Mouse (Mus musculus): Measurements from ENCODE around the gene Pigk. TPM values are rescaled to one million over a fixed set of nuclear protein-coding genes. Genes with fewer than 3 reads are reported as not detected.

The Pigk gene
- polyA plus RNA-seq, 1 experiment from 2014 or later: 47.2 TPM

DNA sequence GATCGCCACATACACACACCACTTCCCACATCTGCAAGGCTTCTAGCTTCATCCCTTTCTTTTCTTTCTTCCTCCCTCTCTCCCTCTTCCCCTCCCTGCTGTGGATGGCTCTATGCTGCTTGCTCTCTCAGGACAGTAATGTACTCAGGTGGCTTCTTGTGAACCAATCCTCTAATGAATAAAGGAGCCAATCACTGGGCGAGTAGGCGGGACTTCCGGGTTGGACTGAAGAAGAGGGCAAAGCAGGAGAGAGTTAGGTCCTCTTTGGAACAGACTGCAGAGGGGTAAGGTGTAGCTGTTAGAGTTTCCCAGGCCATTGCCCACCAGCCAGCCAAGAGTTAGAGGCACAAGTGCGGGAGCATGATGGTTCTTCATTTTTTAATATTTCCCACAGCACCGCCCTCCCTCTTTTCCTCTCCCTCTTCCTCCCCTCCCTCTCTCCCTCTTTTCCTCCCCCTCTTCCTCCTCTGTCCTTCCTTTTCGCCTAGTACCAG is 215.9 kb downstream of the Pigk start:
- H3K9ac ChIP-seq (replicated peaks): no peak overlapping the region
- H3K4me1 ChIP-seq: peaks cover 13% of the 10 kb centered on the region
- H3K27ac ChIP-seq (replicated peaks): no peak overlapping the region
- WGBS: 87% methylated on average over 7 of the region's 7 CpGs
- H3K4me2 ChIP-seq: no peak overlapping the region
- H3K36me3 ChIP-seq: no peaks in the 10 kb centered on the region
- H3K27me3 ChIP-seq (replicated peaks): no peaks in the 10 kb centered on the region
- H3K4me3 ChIP-seq (replicated peaks): no peak overlapping the region
- no peak for ATAC-seq (ENCODE audit: low FRiP score)
- H3K9me3 ChIP-seq (replicated peaks): no peaks in the 10 kb centered on the region

DNA sequence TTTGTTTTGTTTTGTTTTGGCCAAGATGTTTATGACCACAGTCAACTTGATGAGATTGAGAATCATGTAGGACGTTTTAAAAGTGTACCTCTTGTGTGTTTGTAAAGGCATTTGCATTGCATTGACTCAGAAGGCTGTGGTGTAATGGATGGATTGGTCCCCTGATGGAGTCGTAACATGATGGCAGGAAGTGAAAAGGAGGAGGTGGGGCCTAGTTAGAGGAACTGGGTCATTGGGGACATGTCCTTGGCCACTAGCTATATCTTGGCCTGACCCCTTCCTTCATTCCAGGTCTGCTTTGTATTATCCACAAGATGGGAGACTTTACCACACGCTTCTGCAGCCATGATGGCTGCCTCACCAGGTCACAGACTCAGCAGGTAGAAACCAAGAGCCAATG is 217.5 kb downstream of the Pigk start:
- peaks cover 13% of the 10 kb centered on the region for H3K4me1 ChIP-seq
- no peak overlapping the region for H3K9ac ChIP-seq (replicated peaks)
- H3K27ac ChIP-seq (replicated peaks): no peak overlapping the region
- no peaks in the 10 kb centered on the region for H3K9me3 ChIP-seq (replicated peaks)
- H3K36me3 ChIP-seq: no peaks in the 10 kb centered on the region
- H3K27me3 ChIP-seq (replicated peaks): no peaks in the 10 kb centered on the region
- no peak overlapping the region for H3K4me3 ChIP-seq (replicated peaks)
- 86% methylated on average over 3 of the region's 3 CpGs for WGBS
- ATAC-seq (ENCODE audit: low FRiP score): no peak
- H3K4me2 ChIP-seq: no peak overlapping the region

DNA sequence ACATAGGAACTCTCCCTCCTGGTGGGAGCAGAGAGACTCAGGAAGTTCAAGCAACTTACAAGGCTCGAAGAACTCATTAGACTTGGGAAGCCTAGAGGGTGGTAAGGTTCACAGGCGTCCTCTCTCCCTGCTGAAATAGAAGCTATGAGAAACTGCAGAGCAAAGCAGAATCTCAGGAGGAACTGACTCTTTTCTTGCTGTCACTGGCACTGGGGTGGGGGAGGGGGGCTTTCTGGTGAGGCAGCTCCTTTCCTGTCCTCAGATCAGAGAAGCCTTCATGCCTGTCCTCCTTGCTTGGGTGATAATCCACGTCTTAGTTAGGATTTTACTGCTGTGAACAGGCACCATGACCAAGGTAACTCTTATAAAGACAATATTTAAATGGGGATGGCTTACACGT is 218.2 kb downstream of the Pigk start:
- Histone ChIP-seq H3K4me2 (no peak overlapping the region), H3K36me3 (no peaks in the 10 kb centered on the region), H3K9ac (replicated peaks) (no peak overlapping the region), H3K9me3 (replicated peaks) (no peaks in the 10 kb centered on the region), H3K27ac (replicated peaks) (no peak overlapping the region), H3K4me1 (peaks cover 13% of the 10 kb centered on the region), H3K27me3 (replicated peaks) (no peaks in the 10 kb centered on the region), H3K4me3 (replicated peaks) (no peak overlapping the region)
- ATAC-seq (ENCODE audit: low FRiP score): no peak
- 76% methylated on average over 4 of the region's 4 CpGs for WGBS

DNA sequence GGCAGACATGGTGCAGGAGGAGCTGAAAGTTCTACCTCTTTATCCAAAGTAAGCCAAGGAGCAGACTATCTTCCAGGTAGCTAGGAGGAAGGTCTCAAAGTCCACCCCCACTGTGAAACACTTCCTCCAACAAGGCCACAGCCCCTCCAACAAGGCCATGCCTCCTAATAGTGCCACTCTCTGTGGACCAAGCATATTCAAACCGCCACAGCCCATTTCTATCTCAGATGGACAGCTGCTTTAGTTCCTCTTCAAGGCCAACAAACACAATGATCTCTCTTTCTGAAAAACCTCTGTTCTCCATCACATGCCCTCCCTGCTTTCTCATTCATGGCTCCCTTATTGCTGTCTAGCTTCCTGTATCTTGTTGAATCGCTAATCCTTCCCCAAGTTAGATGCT is 218.6 kb downstream of the Pigk start:
- no peak overlapping the region for H3K4me3 ChIP-seq (replicated peaks)
- H3K27me3 ChIP-seq (replicated peaks): no peaks in the 10 kb centered on the region
- H3K9me3 ChIP-seq (replicated peaks): no peaks in the 10 kb centered on the region
- H3K9ac ChIP-seq (replicated peaks): no peak overlapping the region
- H3K36me3 ChIP-seq: no peaks in the 10 kb centered on the region
- no peak for ATAC-seq (ENCODE audit: low FRiP score)
- no peak overlapping the region for H3K4me2 ChIP-seq
- H3K4me1 ChIP-seq: peaks cover 10% of the 10 kb centered on the region
- WGBS: 93% methylated on average over 2 of the region's 2 CpGs
- H3K27ac ChIP-seq (replicated peaks): no peak overlapping the region

DNA sequence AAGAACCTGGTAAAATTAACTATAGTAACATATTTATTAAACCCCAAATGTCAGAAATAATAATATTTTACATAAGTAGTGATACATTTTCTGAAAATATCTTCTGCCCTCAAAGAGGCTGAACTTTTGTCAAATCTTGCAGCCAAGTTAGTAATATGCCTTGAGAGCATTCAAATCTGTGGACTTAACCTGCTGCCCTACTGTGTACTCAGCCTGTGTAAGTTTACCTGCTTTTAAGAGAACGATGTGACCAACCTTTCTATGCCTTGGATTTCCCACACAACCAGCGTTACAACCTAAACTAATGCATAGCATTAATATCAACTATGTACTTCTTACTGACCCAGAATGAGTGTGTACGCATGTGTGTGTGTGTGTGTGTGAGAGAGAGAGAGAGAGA is 219.8 kb downstream of the Pigk start:
- Histone ChIP-seq H3K4me3 (replicated peaks) (no peak overlapping the region), H3K36me3 (no peaks in the 10 kb centered on the region), H3K27ac (replicated peaks) (no peak overlapping the region), H3K9ac (replicated peaks) (no peak overlapping the region), H3K9me3 (replicated peaks) (no peaks in the 10 kb centered on the region), H3K27me3 (replicated peaks) (no peaks in the 10 kb centered on the region), H3K4me1 (peaks cover 3% of the 10 kb centered on the region; the same call in 1 of the 2 replicates), H3K4me2 (no peak overlapping the region)
- ATAC-seq (ENCODE audit: low FRiP score): no peak
- 94% methylated on average over 3 of the region's 3 CpGs for WGBS

DNA sequence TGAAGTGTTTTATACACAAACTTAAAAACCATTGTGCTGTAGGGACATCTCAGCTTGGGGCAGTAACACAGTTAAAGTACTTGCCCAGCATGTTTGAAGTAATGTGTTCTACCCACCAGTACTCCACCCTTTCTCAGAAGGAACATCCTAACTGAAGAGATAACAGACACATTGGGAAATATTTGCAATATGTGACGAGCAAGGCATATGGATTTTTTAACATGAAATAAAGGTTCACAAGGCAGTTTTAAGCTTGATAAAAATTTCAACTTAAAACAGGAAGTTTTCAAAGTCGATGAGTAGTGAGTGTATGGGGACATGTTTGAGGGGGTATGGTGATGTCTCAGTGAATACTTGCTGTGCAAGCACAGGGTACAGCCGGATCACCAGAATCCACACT is 222.4 kb downstream of the Pigk start:
- 95% methylated on average over 3 of the region's 3 CpGs for WGBS
- Histone ChIP-seq H3K4me2 (no peak overlapping the region), H3K4me3 (replicated peaks) (no peak overlapping the region), H3K4me1 (no peaks in the 10 kb centered on the region), H3K27ac (replicated peaks) (no peak overlapping the region), H3K27me3 (replicated peaks) (no peaks in the 10 kb centered on the region), H3K9ac (replicated peaks) (no peak overlapping the region), H3K9me3 (replicated peaks) (no peaks in the 10 kb centered on the region), H3K36me3 (no peaks in the 10 kb centered on the region)
- no peak for ATAC-seq (ENCODE audit: low FRiP score)

DNA sequence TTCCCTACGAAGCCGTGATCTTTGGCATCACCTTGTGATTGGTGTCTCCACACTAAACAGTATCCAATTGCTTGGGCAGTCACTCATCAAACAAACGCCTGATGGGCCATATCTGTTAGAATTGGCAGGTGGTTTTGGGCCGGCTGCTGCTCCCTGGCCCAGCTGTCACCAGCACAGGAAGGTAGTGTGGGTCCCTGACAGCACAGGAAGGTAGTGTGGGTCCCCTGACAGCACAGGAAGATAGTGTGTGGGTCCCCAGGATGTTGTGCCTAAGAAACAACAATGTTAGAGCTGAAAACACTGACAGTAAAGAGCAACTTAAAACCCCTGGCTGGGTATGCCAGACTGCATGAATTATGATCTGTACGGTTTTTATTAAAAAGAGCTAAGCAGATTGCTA is 227.8 kb downstream of the Pigk start:
- H3K27ac ChIP-seq (replicated peaks): no peak overlapping the region
- no peak for ATAC-seq (ENCODE audit: low FRiP score)
- H3K36me3 ChIP-seq: no peaks in the 10 kb centered on the region
- no peaks in the 10 kb centered on the region for H3K9me3 ChIP-seq (replicated peaks)
- H3K4me1 ChIP-seq: peaks cover 6% of the 10 kb centered on the region
- 85% methylated on average over 5 of the region's 5 CpGs for WGBS
- no peak overlapping the region for H3K4me2 ChIP-seq
- no peak overlapping the region for H3K9ac ChIP-seq (replicated peaks)
- no peaks in the 10 kb centered on the region for H3K27me3 ChIP-seq (replicated peaks)
- no peak overlapping the region for H3K4me3 ChIP-seq (replicated peaks)

DNA sequence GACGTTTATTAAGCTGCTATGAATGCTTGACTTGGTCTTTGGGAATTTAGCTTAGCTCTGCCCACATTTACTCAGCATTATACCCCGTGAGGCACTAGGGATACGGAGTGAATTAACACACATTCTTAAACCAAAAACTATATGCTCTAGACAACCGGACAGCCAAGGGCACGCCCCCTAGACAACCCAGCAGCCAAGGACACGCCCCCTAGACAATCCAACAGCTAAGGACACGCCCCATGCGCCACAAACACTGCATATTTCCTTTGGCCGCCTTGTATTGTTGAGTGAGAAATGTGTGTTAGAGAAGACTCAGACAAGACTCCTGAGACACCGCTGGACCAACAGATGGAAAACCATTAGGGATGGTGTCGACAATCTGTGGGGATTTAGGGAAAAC is 229.1 kb downstream of the Pigk start:
- H3K9ac ChIP-seq (replicated peaks): no peak overlapping the region
- 67% methylated on average over 11 of the region's 11 CpGs for WGBS
- H3K4me3 ChIP-seq (replicated peaks): no peak overlapping the region
- H3K9me3 ChIP-seq (replicated peaks): no peaks in the 10 kb centered on the region
- peaks cover 6% of the 10 kb centered on the region for H3K4me1 ChIP-seq
- no peak overlapping the region for H3K4me2 ChIP-seq
- H3K36me3 ChIP-seq: no peaks in the 10 kb centered on the region
- no peak overlapping the region for H3K27ac ChIP-seq (replicated peaks)
- no peaks in the 10 kb centered on the region for H3K27me3 ChIP-seq (replicated peaks)
- no peak for ATAC-seq (ENCODE audit: low FRiP score)

DNA sequence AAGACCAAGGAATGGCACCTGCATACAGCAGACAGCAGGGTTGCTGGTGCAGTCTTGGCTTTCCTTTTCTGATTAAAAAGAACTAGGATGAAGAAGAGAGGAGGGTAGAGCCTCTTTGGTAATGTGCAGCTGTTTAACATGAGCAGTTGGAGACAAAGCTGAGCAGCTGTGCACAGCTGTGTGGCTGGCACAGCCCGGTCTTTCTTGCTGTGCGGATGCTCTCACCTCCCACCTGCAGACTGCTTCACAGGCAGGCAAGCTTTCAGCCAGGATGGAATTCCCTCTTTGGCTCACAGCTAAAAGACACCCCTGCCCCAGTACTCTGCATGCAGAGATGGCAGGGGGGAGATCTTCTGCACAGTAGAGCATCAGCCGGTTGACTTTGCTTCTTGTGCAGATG is 230.9 kb downstream of the Pigk start:
- Histone ChIP-seq H3K9me3 (replicated peaks) (no peaks in the 10 kb centered on the region), H3K27ac (replicated peaks) (no peak overlapping the region), H3K4me1 (peaks cover 6% of the 10 kb centered on the region), H3K9ac (replicated peaks) (no peak overlapping the region), H3K36me3 (no peaks in the 10 kb centered on the region), H3K4me3 (replicated peaks) (no peak overlapping the region), H3K27me3 (replicated peaks) (no peaks in the 10 kb centered on the region), H3K4me2 (no peak overlapping the region)
- 66% methylated on average over 3 of the region's 3 CpGs for WGBS
- no peak for ATAC-seq (ENCODE audit: low FRiP score)

DNA sequence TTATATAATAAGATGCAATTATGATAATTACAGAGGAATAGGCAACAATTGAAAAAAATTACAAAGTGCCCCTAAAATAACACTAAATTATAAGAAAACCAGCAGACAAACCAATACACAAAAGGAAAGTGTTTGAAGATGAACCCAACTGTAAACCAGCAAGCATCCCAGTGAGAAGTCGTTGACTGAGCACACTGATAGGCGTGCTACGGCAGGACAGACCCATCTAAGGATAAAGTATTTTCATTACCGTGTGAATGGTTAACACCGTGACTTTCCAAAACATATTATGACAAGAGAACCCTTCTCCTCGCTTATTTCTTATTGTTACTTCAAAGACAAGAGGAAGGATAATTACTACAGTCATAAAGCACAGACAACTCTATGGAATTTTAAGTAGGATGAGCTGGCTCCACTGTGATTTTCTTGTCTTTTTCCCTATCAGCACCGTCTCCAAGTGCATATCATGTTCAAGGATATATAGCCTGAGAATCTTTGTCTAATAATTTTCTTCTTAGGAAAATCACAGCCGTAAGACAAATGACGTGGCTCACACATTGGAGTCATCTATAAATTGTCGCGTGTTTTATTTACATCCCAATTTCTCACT is 233.2 kb downstream of the Pigk start:
- Histone ChIP-seq H3K4me1 (peaks cover 6% of the 10 kb centered on the region), H3K4me3 (replicated peaks) (no peak overlapping the region), H3K27ac (replicated peaks) (no peak overlapping the region), H3K9ac (replicated peaks) (no peak overlapping the region), H3K9me3 (replicated peaks) (no peaks in the 10 kb centered on the region), H3K27me3 (replicated peaks) (no peaks in the 10 kb centered on the region), H3K4me2 (no peak overlapping the region), H3K36me3 (no peaks in the 10 kb centered on the region)
- ATAC-seq (ENCODE audit: low FRiP score): no peak
- WGBS: 66% methylated on average over 11 of the region's 11 CpGs

DNA sequence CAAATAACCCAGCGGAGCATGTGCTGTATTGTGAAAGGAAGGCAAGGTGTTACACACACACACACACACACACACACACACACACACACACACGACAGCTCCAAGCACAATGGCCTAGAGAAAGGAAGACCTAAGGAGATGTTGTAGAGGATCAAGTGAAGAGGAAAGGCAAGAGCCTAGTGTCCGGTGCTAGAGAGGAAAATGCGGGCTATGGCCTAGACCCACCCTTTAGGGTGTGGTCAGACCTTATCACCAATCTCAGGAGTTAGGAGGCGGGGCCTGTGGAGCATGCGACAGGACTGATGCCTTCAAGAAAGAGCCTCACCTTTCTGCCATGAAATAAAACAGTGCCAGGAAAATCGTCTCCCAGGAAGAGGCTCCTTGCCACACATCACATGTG is 234.7 kb downstream of the Pigk start:
- H3K9ac ChIP-seq (replicated peaks): no peak overlapping the region
- whole genome bisulfite sequencing: 89% methylated on average over 7 of the region's 7 CpGs
- H3K27ac ChIP-seq (replicated peaks): no peak overlapping the region
- H3K4me1 ChIP-seq: no peaks in the 10 kb centered on the region
- no peaks in the 10 kb centered on the region for H3K9me3 ChIP-seq (replicated peaks)
- no peak overlapping the region for H3K4me3 ChIP-seq (replicated peaks)
- no peak for ATAC-seq (ENCODE audit: low FRiP score)
- no peak overlapping the region for H3K4me2 ChIP-seq
- no peaks in the 10 kb centered on the region for H3K27me3 ChIP-seq (replicated peaks)
- no peaks in the 10 kb centered on the region for H3K36me3 ChIP-seq

DNA sequence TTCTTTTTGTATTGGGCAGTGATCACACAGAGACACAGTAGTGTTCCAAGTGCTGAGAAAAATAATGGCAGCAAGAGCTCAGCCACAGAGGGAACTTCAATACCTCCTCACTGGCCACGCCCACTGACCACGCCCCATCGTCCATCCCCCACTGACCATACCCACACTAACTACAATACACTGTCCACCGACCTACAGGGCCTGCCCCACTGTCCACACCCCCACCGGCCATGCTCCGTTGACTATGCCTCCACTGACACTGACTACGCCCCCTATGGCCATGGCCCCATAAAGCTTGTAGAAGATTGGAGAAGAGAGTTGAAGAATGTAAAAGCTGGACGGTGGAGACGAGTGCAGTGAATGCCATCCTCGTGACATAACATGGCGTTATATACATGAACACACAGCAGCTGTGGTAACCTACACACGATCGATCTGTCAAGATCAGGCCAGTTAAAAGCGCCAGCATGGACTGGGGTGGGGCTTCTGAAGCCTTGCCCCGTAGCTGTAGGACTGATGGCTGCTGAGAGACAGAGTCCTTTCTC is 235.4 kb downstream of the Pigk start:
- Histone ChIP-seq H3K9ac (replicated peaks) (no peak overlapping the region), H3K27me3 (replicated peaks) (no peaks in the 10 kb centered on the region), H3K9me3 (replicated peaks) (no peaks in the 10 kb centered on the region), H3K4me1 (0 out of 2 replicates have a peak, but pooled peaks cover 2% of the 10 kb centered on the region), H3K4me2 (no peak overlapping the region), H3K27ac (replicated peaks) (no peak overlapping the region), H3K36me3 (no peaks in the 10 kb centered on the region), H3K4me3 (replicated peaks) (no peak overlapping the region)
- no peak for ATAC-seq (ENCODE audit: low FRiP score)
- WGBS: 93% methylated on average over 15 of the region's 15 CpGs

Data from neural tube, embryonic 15.5 days (tissue).